Mouse (Mus musculus): ENCODE measurements around the gene Ccm2l.

The Ccm2l gene

GRCm38 (mm10) chr2:153065747-153066508, at the start of gene Ccm2l:
TSS of gene Ccm2l (plus strand) at chr2:153065955.
- peak; percentile 61 for DNase-seq

GRCm38 (mm10) chr2:153016786-153017185, 49.0 kb upstream of the Ccm2l start:
- DNase-seq: no peak

DNA sequence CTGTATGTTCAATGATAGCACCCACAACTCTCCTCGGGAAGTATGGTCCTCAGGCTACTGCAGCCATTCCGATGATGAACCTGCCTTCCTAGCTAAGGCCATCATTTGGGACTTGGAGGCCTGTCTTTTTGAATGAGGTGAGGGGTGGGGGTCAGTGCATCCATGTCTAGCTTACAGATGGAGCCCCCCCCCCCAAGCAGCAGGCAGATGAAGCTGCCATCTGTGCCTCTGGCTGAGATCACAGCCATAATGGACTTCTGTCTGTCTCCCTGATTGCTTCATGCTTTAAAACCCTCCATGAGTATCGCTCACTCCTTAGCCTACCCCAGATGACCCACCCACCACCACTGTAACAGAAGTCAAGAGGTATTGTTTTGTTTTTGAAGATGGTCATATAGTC, 46.4 kb upstream of the Ccm2l start:
- DNase-seq: no peak

- no peak for DNase-seq
Measured at GRCm38 (mm10) chr2:153021163-153021562, 44.6 kb upstream of the Ccm2l start.

DNA sequence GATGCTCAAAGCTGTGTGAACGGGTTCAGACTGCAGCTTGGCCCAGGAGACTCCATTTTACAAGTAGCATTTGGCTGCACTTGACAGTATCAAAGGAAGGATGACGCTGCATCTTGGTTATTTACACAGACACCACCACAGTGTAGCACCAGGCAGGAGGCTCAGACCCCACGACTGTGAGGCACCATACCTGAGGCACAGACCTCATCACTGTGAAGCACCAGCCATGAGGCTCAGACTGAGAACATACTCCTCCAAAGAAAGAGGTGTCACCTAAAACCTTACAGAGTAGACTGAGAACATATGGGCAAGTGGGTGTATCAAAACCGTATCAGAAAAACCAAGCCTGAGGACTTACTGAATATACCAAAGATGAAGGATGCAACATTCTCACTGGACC, 42.9 kb upstream of the Ccm2l start:
- no peak for DNase-seq

- DNase-seq: no peak
Measured at GRCm38 (mm10) chr2:153026052-153026451, 39.7 kb upstream of the Ccm2l start.

- DNase-seq: no peak
Measured at GRCm38 (mm10) chr2:153027501-153027900, 38.3 kb upstream of the Ccm2l start.

- no peak for DNase-seq
Measured at GRCm38 (mm10) chr2:153030422-153030821, 35.3 kb upstream of the Ccm2l start.

DNA sequence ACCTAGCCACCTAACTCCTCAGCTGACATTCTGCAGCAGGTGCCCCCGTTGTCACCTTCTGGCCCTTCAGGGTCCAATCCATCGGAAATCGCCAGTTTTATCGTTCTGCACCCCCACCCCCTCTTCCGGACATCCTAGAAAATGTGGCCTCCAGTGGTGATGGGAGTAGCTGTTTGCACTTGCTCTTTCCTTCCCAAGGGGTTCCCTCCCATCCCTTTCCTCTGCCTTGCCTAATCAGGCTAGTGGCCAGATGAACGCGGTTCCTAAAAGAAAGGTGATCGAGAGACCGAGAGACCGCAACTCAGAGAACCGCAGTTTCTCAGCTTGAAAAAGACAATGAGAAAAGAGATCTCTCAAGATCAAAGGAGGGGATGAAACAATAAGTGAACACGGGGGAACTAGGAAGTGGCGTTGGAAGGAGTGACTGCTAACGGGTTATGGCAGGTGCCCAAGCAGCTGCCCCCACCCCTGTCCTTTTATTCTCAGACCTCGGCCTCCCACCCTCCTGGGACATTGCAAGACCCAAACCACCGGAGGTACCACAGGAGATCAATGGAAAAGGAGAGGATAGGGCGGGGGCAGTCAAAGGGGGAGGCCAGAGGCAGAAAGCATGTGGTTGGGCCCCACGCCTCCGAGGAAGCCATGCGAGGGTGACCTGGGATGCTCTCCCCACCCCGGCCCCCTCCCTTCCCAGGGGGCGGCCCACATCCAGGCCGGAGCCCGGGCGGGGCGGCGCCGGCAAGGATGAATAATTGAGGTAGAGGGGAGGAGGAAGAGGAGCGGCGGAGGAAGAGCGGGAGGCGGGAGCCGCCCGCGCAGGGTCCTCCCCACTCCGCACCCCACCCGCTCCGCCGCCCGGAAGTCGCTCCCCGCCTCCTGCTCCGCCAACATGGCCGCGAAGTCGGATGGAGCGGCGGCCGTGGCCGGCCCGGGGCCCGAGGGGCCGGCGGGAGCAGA, 34.4 kb upstream of the Ccm2l start, which contains the start of gene Xkr7:
Gene Xkr7 (plus strand): TSS at position 727 of the 957 bp plus-strand sequence.
- DNase-seq: no peak

DNA sequence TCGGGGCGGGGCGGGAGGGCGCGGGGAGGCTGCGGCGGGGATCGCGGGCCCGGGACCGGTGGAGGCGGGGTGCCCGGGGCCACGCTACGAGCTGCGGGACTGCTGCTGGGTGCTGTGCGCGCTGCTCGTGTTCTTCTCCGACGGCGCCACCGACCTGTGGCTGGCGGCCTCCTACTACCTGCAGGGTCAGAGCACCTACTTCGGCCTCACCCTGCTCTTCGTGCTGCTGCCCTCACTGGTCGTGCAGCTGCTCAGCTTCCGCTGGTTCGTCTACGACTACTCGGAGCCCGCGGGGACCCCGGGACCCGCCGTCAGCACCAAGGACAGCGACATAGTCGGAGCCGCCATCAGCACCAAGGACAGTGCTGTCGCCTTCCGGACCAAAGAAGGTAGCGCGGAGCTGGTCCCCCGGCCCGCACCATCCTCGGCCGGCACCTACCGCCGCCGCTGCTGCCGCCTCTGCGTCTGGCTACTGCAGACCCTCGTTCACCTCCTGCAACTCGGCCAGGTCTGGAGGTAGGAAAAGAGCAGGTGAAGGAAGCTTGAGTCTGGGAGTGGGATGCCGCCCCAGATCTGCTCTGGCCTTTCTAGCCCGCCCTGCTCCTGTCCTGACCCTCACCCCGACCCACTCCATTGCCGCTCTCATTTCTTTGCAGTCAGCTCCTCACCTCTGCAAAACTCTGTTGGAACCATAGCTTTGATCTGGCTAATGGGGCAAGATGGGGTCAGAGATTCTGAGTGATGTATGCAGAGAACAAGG, 33.5 kb upstream of the Ccm2l start:
- peak; percentile 75 for DNase-seq

GRCm38 (mm10) chr2:153032973-153033372, 32.8 kb upstream of the Ccm2l start:
- DNase-seq: no peak

- no peak for DNase-seq
Measured at GRCm38 (mm10) chr2:153033545-153034230, 32.1 kb upstream of the Ccm2l start.

DNA sequence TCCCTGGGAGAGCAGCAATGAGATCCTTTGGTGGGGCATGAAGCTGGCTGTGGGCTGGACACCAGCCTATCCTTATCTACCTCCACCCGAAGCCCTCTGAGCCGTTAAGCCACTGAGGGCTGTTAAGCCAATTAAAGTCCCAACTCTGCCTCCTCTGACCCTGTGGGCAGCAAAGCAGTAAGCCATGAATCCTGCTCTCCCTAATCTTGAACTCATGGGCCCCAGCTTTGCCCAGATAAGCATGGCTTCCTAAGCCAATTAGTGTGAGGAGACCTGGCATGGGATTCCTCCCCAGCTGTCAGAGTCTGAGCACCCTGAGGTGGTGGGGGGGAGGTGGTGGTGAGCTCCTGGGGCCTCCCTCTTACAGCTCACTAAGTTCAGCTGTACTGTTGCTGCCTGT, 29.1 kb upstream of the Ccm2l start:
- no peak for DNase-seq

- no peak for DNase-seq
Measured at GRCm38 (mm10) chr2:153043886-153044285, 21.9 kb upstream of the Ccm2l start.

DNA sequence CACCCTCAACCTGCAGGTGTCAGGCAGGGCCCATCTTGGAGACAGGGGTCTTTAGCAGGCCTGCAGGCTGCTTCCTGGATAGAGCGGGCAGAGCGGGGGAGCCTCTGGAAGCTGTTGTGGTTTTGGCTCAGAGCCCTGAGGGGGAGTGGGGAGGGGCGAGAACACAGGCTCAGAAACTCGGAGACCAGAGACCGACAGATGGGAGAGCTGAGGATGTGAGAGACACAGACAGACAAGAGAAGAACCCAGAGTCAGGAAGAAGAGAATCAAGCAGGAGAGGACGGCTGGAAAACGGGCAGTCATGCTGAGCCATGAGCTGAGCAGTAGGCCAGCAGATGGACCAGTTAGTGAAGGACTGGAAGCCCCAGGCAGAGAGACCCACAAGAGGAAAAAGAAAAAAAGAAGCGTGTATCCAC, 19.9 kb upstream of the Ccm2l start:
- no peak for DNase-seq

DNA sequence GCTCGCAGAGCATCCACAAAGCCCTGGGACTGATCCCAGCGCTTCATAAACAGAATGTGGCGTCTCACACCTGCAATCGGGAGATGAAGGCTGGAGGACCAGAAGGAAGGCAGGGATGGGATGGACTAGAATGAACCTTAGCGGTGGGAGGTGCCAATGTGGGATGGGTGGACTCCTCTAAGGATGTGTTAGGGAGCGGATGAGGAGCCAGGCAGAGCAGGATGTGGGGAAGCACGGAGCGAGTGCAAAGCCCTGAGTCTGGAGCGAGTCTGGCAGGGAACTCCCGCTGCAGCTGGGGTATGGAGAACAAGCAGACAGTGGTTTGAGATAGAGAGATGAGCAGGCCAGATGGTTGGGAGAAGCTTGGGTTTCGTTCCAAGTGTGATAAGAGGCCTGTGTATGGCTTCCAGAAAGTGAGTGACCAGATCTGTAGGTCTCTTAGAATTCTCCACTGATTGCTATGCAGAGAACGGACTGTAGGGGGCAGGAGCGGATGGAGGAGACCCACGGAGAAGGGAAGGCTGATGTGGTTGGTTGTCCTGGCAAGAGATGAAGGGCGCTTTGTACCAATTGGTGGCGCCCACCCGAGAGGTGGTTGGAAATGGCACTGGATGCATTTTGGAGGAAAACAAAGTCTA, 17.8 kb upstream of the Ccm2l start:
- peak; percentile 51 for DNase-seq

- no peak for DNase-seq
Measured at GRCm38 (mm10) chr2:153049288-153049996, 16.3 kb upstream of the Ccm2l start.

DNA sequence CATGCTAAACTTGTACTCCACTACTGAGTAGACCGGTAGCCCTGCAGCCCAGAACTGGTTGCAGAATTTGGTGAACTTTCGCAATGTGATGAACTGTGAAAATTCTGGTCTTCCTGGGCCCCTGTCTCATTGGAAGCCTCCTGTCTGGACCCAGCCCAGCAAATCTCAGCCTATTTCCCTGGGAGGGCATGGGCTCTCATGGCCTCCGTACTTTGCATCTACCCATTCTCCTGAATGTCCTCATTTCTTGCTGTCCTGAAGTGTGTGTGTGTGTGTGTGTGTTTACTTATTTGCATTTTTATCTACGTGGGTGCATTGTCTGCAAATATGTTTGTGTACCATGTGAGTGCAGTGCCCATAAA, 15.8 kb upstream of the Ccm2l start:
- DNase-seq: no peak

GRCm38 (mm10) chr2:153051095-153051494, 14.7 kb upstream of the Ccm2l start:
- no peak for DNase-seq

DNA sequence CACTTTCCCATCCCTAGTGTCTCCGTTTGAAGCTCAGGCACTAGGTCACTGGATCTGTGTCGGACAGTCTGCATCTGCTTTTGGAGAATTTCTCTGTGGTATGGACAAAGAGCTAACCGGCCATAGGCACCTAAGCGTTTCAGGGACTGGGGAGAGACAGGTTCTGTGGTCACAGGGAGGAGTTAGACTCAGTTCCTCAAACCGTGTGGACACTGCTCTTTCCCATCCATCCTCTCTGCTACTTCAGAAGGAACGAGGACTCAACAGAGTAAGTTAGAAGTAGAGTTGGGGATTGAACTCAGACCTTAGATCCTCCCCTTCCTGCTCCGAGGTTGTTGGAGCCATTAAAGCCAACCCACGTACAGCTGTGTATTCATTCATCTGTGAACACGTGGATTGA, 14.2 kb upstream of the Ccm2l start:
- no peak for DNase-seq

GRCm38 (mm10) chr2:153052700-153053351, 12.9 kb upstream of the Ccm2l start:
- DNase-seq: no peak
